Mouse (Mus musculus) ES-E14 (cell line): Measurements from ENCODE around the gene Usp3. TPM values are rescaled to one million over a fixed set of nuclear protein-coding genes. Genes with fewer than 3 reads are reported as not detected.

ENCODE experiments used
- DNase-seq: peaks from one replicate; pipeline ENCODE4 v3.0.0-alpha.2; 2013; ENCODE audit warnings: low read depth, low spot score
- H3K27ac ChIP-seq: 2 replicates; pipeline ENCODE4 v1.5.1; 2012; ENCODE audit warnings: low read depth, mild to moderate bottlenecking, low read length, moderate library complexity, mixed read lengths; ENCODE audit not compliant: poor library complexity, insufficient read depth, severe bottlenecking
- H3K36me3 ChIP-seq: 2 replicates; pipeline ENCODE4 v1.6.1; 2012; ENCODE audit warnings: mild to moderate bottlenecking, low read length, moderate library complexity, mixed read lengths; ENCODE audit not compliant: control insufficient read depth, poor library complexity, insufficient read depth, severe bottlenecking
- H3K4me1 ChIP-seq, 2 experiments: fragments of 150-350 bp in 1 of 2; sonication (generic) in 1 of 2; 2 replicates each; pipeline ENCODE4 v1.6.1; 2012; ENCODE audit warnings: low read length in 2 of 2, mild to moderate bottlenecking in 1 of 2, mixed read lengths in 1 of 2; ENCODE audit not compliant: control insufficient read depth in 2 of 2, insufficient read depth in 2 of 2, poor library complexity in 1 of 2
- H3K4me3 ChIP-seq, 2 experiments: fragments of 150-350 bp in 1 of 2; sonication (generic) in 1 of 2; 2 replicates each; pipeline ENCODE4 v1.5.1; 2012; ENCODE audit warnings: low read length in 2 of 2, low read depth in 1 of 2, mild to moderate bottlenecking in 1 of 2, mixed read lengths in 1 of 2; ENCODE audit not compliant: insufficient read depth in 1 of 2, poor library complexity in 1 of 2, severe bottlenecking in 1 of 2
- H3K9ac ChIP-seq: 2 replicates; pipeline ENCODE4 v1.6.1; 2012; ENCODE audit warnings: low read depth, mild to moderate bottlenecking, low read length, mixed read lengths; ENCODE audit not compliant: poor library complexity, insufficient read depth, severe bottlenecking
- H3K9me3 ChIP-seq: fragments of 150-350 bp; sonication (generic); 2 replicates; pipeline ENCODE4 v1.6.1; 2012; ENCODE audit warnings: low read depth, mild to moderate bottlenecking, low read length; ENCODE audit not compliant: control insufficient read depth, insufficient read depth
- CHD2 ChIP-seq: IDR thresholded peaks from 2 replicates; pipeline ENCODE4 v1.6.1; 2014; ENCODE audit warnings: mild to moderate bottlenecking, low read depth, low read length, inconsistent platforms
- HCFC1 ChIP-seq: IDR thresholded peaks from 2 replicates; pipeline ENCODE4 v1.6.1; 2012; ENCODE audit warnings: low read length, inconsistent platforms, borderline replicate concordance; ENCODE audit not compliant: insufficient read depth
- MAFK ChIP-seq: IDR thresholded peaks from 2 replicates; pipeline ENCODE4 v1.6.1; 2014; ENCODE audit warnings: mild to moderate bottlenecking, low read depth, low read length, inconsistent platforms; ENCODE audit not compliant: insufficient read depth
- ZC3H11A ChIP-seq: IDR thresholded peaks from 2 replicates; pipeline ENCODE4 v1.6.1; 2012; ENCODE audit warnings: low read depth, mild to moderate bottlenecking, inconsistent platforms, low read length, borderline replicate concordance
- ZNF384 ChIP-seq: IDR thresholded peaks from 2 replicates; pipeline ENCODE4 v1.6.1; 2012; ENCODE audit warnings: low read depth, low read length, inconsistent platforms
- in situ Hi-C, 2 experiments: fragments of 600-800 bp; cut with MboI; formaldehyde crosslinking; loops; one replicate each; pipeline ENCODE4 v1.15.1; 2025; ENCODE audit warnings: low sequenced_read_pairs in 2 of 2, inconsistent platforms in 1 of 2; ENCODE audit not compliant: unreplicated experiment in 2 of 2
- total RNA-seq: library from RNA; depleted of rRNA; stranded (reverse); fragments of 300-350 nt; gene quantifications from 2 replicates; pipeline ENCODE4 v1.2.3, GENCODE M21; 2012

Usp3 gene
- total RNA-seq, 1 experiment = 12.4 TPM

DNA sequence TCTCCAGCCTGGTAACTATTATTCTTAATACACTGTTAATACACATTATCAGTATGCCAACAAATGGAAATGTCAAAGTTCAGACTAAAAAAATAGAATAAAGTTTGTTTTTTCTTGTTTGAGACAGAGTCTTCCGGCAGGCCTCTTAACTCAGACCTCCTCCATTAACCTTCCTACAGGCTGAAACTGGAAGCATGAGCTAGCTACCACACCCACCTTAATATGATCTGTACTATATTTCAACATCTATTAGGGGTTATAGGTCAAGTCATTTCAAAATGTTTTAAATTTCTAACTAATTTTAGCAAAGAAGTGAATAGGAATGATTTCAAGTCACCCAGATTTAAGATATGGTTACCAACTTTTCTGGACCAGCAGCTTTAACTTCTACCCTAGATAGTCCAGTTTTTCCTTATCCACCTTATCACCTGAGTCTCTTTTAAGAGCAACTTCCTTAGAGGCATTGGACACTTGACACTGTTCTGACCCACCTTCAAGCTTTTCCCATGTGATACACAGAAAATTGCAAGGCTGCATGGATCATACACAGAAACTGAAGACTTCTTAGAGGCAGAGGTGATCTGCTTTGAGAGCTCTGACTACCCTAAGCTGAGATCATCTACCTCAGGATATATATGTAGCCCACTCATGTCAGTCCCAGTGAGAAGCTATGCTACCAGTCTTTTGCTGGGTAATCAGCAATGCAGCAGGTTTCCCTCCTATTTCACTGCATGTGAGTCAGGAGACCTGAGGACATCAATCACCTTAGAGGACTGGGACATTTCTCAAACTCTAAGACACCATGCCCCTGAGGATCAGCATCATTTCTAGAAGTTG, 17.7 kb downstream of the Usp3 start:
- no peak for TF ChIP-seq MAFK
- TF ChIP-seq HCFC1 = no peak
- TF ChIP-seq ZC3H11A = no peak
- no peak for TF ChIP-seq CHD2
- no peak for TF ChIP-seq ZNF384
- no peak overlapping the region for H3K4me3 ChIP-seq
- no peaks in the 10 kb centered on the region for H3K36me3 ChIP-seq
- DNase-seq = no peak
- in situ Hi-C loops = no loop called here
- H3K9ac ChIP-seq = no peak overlapping the region
- no peaks in the 10 kb centered on the region for H3K4me1 ChIP-seq
- H3K27ac ChIP-seq = no peak overlapping the region
- H3K9me3 ChIP-seq = no peaks in the 10 kb centered on the region

GRCm38 (mm10) chr9:66571986-66572700, 20.8 kb downstream of the Usp3 start:
- Histone ChIP-seq H3K9me3 (no peaks in the 10 kb centered on the region), H3K4me3 (no peak overlapping the region), H3K9ac (no peak overlapping the region), H3K36me3 (no peaks in the 10 kb centered on the region), H3K27ac (no peak overlapping the region), H3K4me1 (no peaks in the 10 kb centered on the region)
- in situ Hi-C loops = no loop called here
- DNase-seq = no peak
- TF ChIP-seq CHD2 = no peak
- TF ChIP-seq ZC3H11A = no peak
- no peak for TF ChIP-seq ZNF384

DNA sequence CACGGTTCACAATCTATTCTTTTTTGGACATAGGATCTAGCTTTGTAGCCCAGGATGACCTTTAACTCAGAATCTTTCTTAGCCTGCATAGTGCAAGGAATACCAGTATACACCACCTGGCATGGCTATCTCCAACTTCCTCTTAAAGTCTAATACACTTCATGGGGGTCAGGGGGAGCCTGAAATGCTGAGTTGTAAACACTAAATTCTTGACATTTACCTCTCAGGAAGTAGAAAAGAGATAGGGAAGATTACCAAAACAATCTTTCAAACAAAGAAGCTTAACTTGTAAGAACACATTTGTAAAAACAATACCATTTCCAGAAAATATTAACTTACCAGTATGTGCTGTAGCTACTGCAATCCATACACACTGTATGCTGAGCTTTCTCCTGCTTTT, 30.7 kb downstream of the Usp3 start:
- no peaks in the 10 kb centered on the region for H3K36me3 ChIP-seq
- no peak overlapping the region for H3K9ac ChIP-seq
- no peak for DNase-seq
- in situ Hi-C loops = no loop called here
- no peaks in the 10 kb centered on the region for H3K4me1 ChIP-seq
- H3K4me3 ChIP-seq = no peak overlapping the region
- H3K9me3 ChIP-seq = no peaks in the 10 kb centered on the region
- TF ChIP-seq CHD2 (no peak), ZNF384 (no peak), HCFC1 (no peak), ZC3H11A (no peak), MAFK (no peak)
- no peak overlapping the region for H3K27ac ChIP-seq

DNA sequence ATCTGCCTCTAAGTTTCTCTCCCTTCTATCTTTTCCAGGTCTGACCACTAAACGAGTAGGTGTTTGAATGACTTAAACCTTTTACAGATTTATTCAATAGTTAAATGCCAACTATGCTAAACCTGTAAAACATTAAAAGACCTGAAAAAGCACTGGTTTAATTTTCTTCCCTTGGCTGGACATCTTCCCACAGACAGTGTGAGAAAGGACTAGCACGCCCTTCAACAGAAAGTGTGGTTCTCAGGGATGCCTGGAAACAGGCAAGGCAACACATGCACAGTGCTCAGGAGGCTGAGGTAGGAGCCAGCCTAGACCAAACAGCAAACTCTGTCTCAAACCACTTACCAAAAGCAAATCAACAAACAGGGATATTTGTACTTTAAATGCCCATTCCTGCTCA, 31.4 kb downstream of the Usp3 start:
- in situ Hi-C loops = no loop called here
- DNase-seq = no peak
- H3K9me3 ChIP-seq = no peaks in the 10 kb centered on the region
- H3K36me3 ChIP-seq = no peaks in the 10 kb centered on the region
- H3K27ac ChIP-seq = no peak overlapping the region
- no peak overlapping the region for H3K4me3 ChIP-seq
- H3K9ac ChIP-seq = no peak overlapping the region
- TF ChIP-seq ZC3H11A (no peak), MAFK (no peak), HCFC1 (no peak), CHD2 (no peak), ZNF384 (no peak)
- H3K4me1 ChIP-seq = no peaks in the 10 kb centered on the region
